Mouse (Mus musculus) brain, embryonic 14.5 days (tissue): ENCODE measurements around the gene 4930519P11Rik.

Source experiments
- CTCF ChIP-seq: fragments of 200-500 bp; IDR thresholded peaks from 2 replicates; pipeline ENCODE4 v1.5.1; 2012; ENCODE audit warnings: inconsistent platforms, mild to moderate bottlenecking, moderate library complexity, borderline replicate concordance; ENCODE audit not compliant: insufficient read depth, insufficient read length; ENCODE audit errors: extremely low read depth
- POLR2A ChIP-seq: fragments of 200-500 bp; IDR thresholded peaks from 2 replicates; pipeline ENCODE4 v1.6.1; 2012; ENCODE audit warnings: mild to moderate bottlenecking, inconsistent platforms, borderline replicate concordance; ENCODE audit not compliant: poor library complexity, insufficient read depth, insufficient read length, severe bottlenecking; ENCODE audit errors: extremely low read depth

- TF ChIP-seq POLR2A (no peak), CTCF (no peak)
Observed at GRCm38 (mm10) chr2:154576876-154577743, 36.1 kb downstream of the 4930519P11Rik start.
